ENCODE assay signal across 8 mouse cellular contexts in genomic region chr9:5634969-5635368, GRCm38 (mm10).
DNase-seq lines count a peak whose midpoint lies in the region; ATAC-seq and TF ChIP-seq lines count a peak whose summit lies in the region.

No protein-coding gene starts in this region.

- no peaks in the 10 kb centered on the region for H3K4me1 ChIP-seq in intestine, postnatal 0 days (replicated peaks; ENCODE audit: control insufficient read depth, insufficient read depth, low read length)
- no peaks in the 10 kb centered on the region for H3K4me1 ChIP-seq in midbrain, embryonic 14.5 days (ENCODE audit: control insufficient read depth, insufficient read depth, low read length)

- H3K4me2 ChIP-seq in intestine, postnatal 0 days (replicated peaks; ENCODE audit: low read depth): no peak overlapping the region
- H3K4me2 ChIP-seq in midbrain, embryonic 14.5 days (ENCODE audit: low read length): no peak overlapping the region

- H3K4me3 ChIP-seq in intestine, postnatal 0 days (ENCODE audit: low read depth, low read length): no peak overlapping the region
- H3K4me3 ChIP-seq in midbrain, embryonic 14.5 days (replicated peaks; ENCODE audit: low read depth, low read length): no peak overlapping the region

- peak; percentile 62 for DNase-seq in heart, adult 11 months
- DNase-seq in heart, postnatal 25 days (ENCODE audit: low spot score): no peak
- peak; percentile 62 for DNase-seq in ES-CJ7 (ENCODE audit: low read depth, low spot score)
- peak; percentile 76 for DNase-seq in midbrain, embryonic 14.5 days
- no peak for DNase-seq in lung, postnatal 4 days
- no peak for DNase-seq in thymus, postnatal 14 days

- peak; percentile 81 for ATAC-seq in common myeloid progenitor, adult 5-6 weeks (replicated peaks; ENCODE audit: low read depth, poor library complexity, severe bottlenecking)
- ATAC-seq in intestine, postnatal 0 days: peak; percentile 51; the same call in 1 of the 2 replicates
- ATAC-seq in midbrain, embryonic 14.5 days (ENCODE audit: low FRiP score, low TSS enrichment): peak; percentile 68; the same call in 1 of the 2 replicates

- no peak overlapping the region for H3K9ac ChIP-seq in intestine, postnatal 0 days (ENCODE audit: low read depth, low read length)
- H3K9ac ChIP-seq in midbrain, embryonic 14.5 days (replicated peaks; ENCODE audit: low read length): no peak overlapping the region

- no peaks in the 10 kb centered on the region for H3K36me3 ChIP-seq in intestine, postnatal 0 days (ENCODE audit: control insufficient read depth, insufficient read depth)
- H3K36me3 ChIP-seq in midbrain, embryonic 14.5 days (ENCODE audit: control insufficient read depth, insufficient read depth, low read length): no peaks in the 10 kb centered on the region

- H3K27ac ChIP-seq in intestine, postnatal 0 days (ENCODE audit: low read depth, low read length): no peak overlapping the region
- no peak overlapping the region for H3K27ac ChIP-seq in midbrain, embryonic 14.5 days (replicated peaks; ENCODE audit: low read depth, low read length)

- no peaks in the 10 kb centered on the region for H3K27me3 ChIP-seq in intestine, postnatal 0 days (replicated peaks; ENCODE audit: control insufficient read depth, insufficient read depth, low read length)
- H3K27me3 ChIP-seq in midbrain, embryonic 14.5 days (ENCODE audit: control insufficient read depth, insufficient read depth, low read length): no peaks in the 10 kb centered on the region

- peak; percentile 78 for TF ChIP-seq CTCF in intestine, postnatal 0 days (IDR thresholded peaks at IDR 0.05; ENCODE audit: low read depth)

- WGBS in intestine, postnatal 0 days: 24% methylated on average over 1 of the region's 1 CpGs
- 44% methylated on average over 1 of the region's 1 CpGs for WGBS in midbrain, embryonic 14.5 days

- H3K9me3 ChIP-seq in intestine, postnatal 0 days (ENCODE audit: control insufficient read depth): no peaks in the 10 kb centered on the region
- no peaks in the 10 kb centered on the region for H3K9me3 ChIP-seq in midbrain, embryonic 14.5 days (ENCODE audit: control insufficient read depth, low read length)

- intact Hi-C loops in heart, postnatal 25 days (cut with DNase I): no loop called here

Comparison
In these comparisons a context has a peak if more than half of its experiments do, and no peak if none do; other contexts are left out.
1. DNase-seq: peak in heart, adult 11 months (single experiment), ES-CJ7 (single experiment) and midbrain, embryonic 14.5 days (single experiment); none in heart, postnatal 25 days (single experiment), lung, postnatal 4 days (0 of 2) and thymus, postnatal 14 days (single experiment).
2. Peak in every context shown above with its lines, with median percentiles within 50 percentile points of each other: ATAC-seq.